Mouse (Mus musculus): ENCODE results near the gene Zbtb40. TPM values are rescaled to one million over a fixed set of nuclear protein-coding genes. Genes with fewer than 3 reads are reported as not detected.

The Zbtb40 gene
- polyA plus RNA-seq, 1 experiment from 2014 or later: 6.2 TPM

GRCm38 (mm10) chr4:136964990-136965421 lies 83.6 kb downstream of the Zbtb40 start:
- H3K4me3 ChIP-seq: no peak overlapping the region; the same call in 1 of the 2 replicates
- WGBS: 17% methylated on average over 15 of the region's 15 CpGs
- H3K9me3 ChIP-seq: no peaks in the 10 kb centered on the region
- 0 out of 2 replicates have a peak overlapping the region, but pooled peaks have one; percentile 58 for H3K27ac ChIP-seq
- no peak for DNase-seq (ENCODE audit: extremely low spot score, low spot score)
- no peaks in the 10 kb centered on the region for H3K36me3 ChIP-seq (replicated peaks)
- peaks cover 98% of the 10 kb centered on the region for H3K27me3 ChIP-seq (ENCODE audit: poor library complexity, severe bottlenecking)
- H3K4me1 ChIP-seq: peaks cover 97% of the 10 kb centered on the region

- WGBS: 72% methylated on average over 4 of the region's 4 CpGs
- peaks cover 72% of the 10 kb centered on the region for H3K4me1 ChIP-seq
Measured at GRCm38 (mm10) chr4:136962447-136962846, 86.2 kb downstream of the Zbtb40 start.

GRCm38 (mm10) chr4:136961642-136962285 lies 86.8 kb downstream of the Zbtb40 start:
- Histone ChIP-seq H3K27me3 (ENCODE audit: poor library complexity, severe bottlenecking) (peaks cover 98% of the 10 kb centered on the region), H3K4me1 (peaks cover 72% of the 10 kb centered on the region), H3K27ac (no peak overlapping the region), H3K4me3 (no peak overlapping the region), H3K9me3 (no peaks in the 10 kb centered on the region), H3K36me3 (replicated peaks) (no peaks in the 10 kb centered on the region)
- no peak for DNase-seq (ENCODE audit: extremely low spot score, low spot score)
- 60% methylated on average over 4 of the region's 4 CpGs for WGBS

More at GRCm38 (mm10) chr4:136962447-136962846, 86.2 kb downstream of the Zbtb40 start:
- Histone ChIP-seq H3K27me3 (ENCODE audit: poor library complexity, severe bottlenecking) (peaks cover 98% of the 10 kb centered on the region), H3K9me3 (no peaks in the 10 kb centered on the region), H3K4me3 (no peak overlapping the region), H3K36me3 (replicated peaks) (no peaks in the 10 kb centered on the region), H3K27ac (no peak overlapping the region)
- DNase-seq (ENCODE audit: extremely low spot score, low spot score): no peak

GRCm38 (mm10) chr4:136960581-136960980 lies 88.0 kb downstream of the Zbtb40 start:
- Histone ChIP-seq H3K9me3 (no peaks in the 10 kb centered on the region), H3K27me3 (ENCODE audit: poor library complexity, severe bottlenecking) (peaks cover 97% of the 10 kb centered on the region), H3K4me3 (no peak overlapping the region), H3K27ac (no peak overlapping the region), H3K36me3 (replicated peaks) (no peaks in the 10 kb centered on the region), H3K4me1 (peaks cover 70% of the 10 kb centered on the region)
- WGBS: 86% methylated on average over 9 of the region's 9 CpGs
- no peak for DNase-seq (ENCODE audit: extremely low spot score, low spot score)

- WGBS: 64% methylated on average over 3 of the region's 3 CpGs
- Histone ChIP-seq H3K27me3 (ENCODE audit: poor library complexity, severe bottlenecking) (peaks cover 97% of the 10 kb centered on the region), H3K27ac (no peak overlapping the region), H3K9me3 (no peaks in the 10 kb centered on the region), H3K4me1 (peaks cover 69% of the 10 kb centered on the region), H3K4me3 (no peak overlapping the region), H3K36me3 (replicated peaks) (no peaks in the 10 kb centered on the region)
- DNase-seq (ENCODE audit: extremely low spot score, low spot score): no peak
Measured at GRCm38 (mm10) chr4:136960068-136960467, 88.5 kb downstream of the Zbtb40 start.

GRCm38 (mm10) chr4:136956751-136957446 lies 91.7 kb downstream of the Zbtb40 start, which contains the start of gene Epha8:
Gene Epha8, minus strand, starts transcription at chr4:136956816.
- no peak for DNase-seq (ENCODE audit: extremely low spot score, low spot score)
- Histone ChIP-seq H3K4me3 (peak within 1 kb of the TSS; percentile 55), H3K27ac (peak within 1 kb of the TSS; percentile 51; the same call in 1 of the 2 replicates), H3K27me3 (ENCODE audit: poor library complexity, severe bottlenecking) (peaks cover 98% of the 10 kb centered on the region), H3K4me1 (peaks cover 47% of the 10 kb centered on the region), H3K36me3 (replicated peaks) (no peaks in the 10 kb centered on the region), H3K9me3 (no peaks in the 10 kb centered on the region)
- 3% methylated on average over 73 of the region's 75 CpGs for WGBS

GRCm38 (mm10) chr4:136954562-136954961 lies 94.0 kb downstream of the Zbtb40 start:
- no peak overlapping the region for H3K27ac ChIP-seq
- no peak for DNase-seq (ENCODE audit: extremely low spot score, low spot score)
- no peaks in the 10 kb centered on the region for H3K9me3 ChIP-seq
- no peak overlapping the region for H3K4me3 ChIP-seq
- H3K36me3 ChIP-seq (replicated peaks): no peaks in the 10 kb centered on the region
- 80% methylated on average over 6 of the region's 6 CpGs for WGBS
- H3K4me1 ChIP-seq: peaks cover 39% of the 10 kb centered on the region
- peaks cover 97% of the 10 kb centered on the region for H3K27me3 ChIP-seq (ENCODE audit: poor library complexity, severe bottlenecking)

- no peak for DNase-seq (ENCODE audit: extremely low spot score, low spot score)
- no peaks in the 10 kb centered on the region for H3K9me3 ChIP-seq
- peaks cover 91% of the 10 kb centered on the region for H3K27me3 ChIP-seq (ENCODE audit: poor library complexity, severe bottlenecking)
- WGBS: 46% methylated on average over 10 of the region's 10 CpGs
- peaks cover 35% of the 10 kb centered on the region for H3K4me1 ChIP-seq
- H3K4me3 ChIP-seq: no peak overlapping the region
- no peaks in the 10 kb centered on the region for H3K36me3 ChIP-seq (replicated peaks)
- H3K27ac ChIP-seq: no peak overlapping the region
Measured at GRCm38 (mm10) chr4:136949266-136949989, 99.2 kb downstream of the Zbtb40 start.

- DNase-seq (ENCODE audit: extremely low spot score, low spot score): no peak
- no peaks in the 10 kb centered on the region for H3K36me3 ChIP-seq (replicated peaks)
- 76% methylated on average over 17 of the region's 17 CpGs for WGBS
- H3K27ac ChIP-seq: no peak overlapping the region
- no peak overlapping the region for H3K4me3 ChIP-seq
- H3K9me3 ChIP-seq: no peaks in the 10 kb centered on the region
- H3K4me1 ChIP-seq: peaks cover 48% of the 10 kb centered on the region
- peaks cover 89% of the 10 kb centered on the region for H3K27me3 ChIP-seq (ENCODE audit: poor library complexity, severe bottlenecking)
Measured at GRCm38 (mm10) chr4:136945397-136945796, 103.2 kb downstream of the Zbtb40 start.

GRCm38 (mm10) chr4:136944558-136945350 lies 103.8 kb downstream of the Zbtb40 start:
- DNase-seq (ENCODE audit: extremely low spot score, low spot score): no peak
- peaks cover 41% of the 10 kb centered on the region for H3K4me1 ChIP-seq
- H3K9me3 ChIP-seq: no peaks in the 10 kb centered on the region
- 89% methylated on average over 11 of the region's 11 CpGs for WGBS
- no peak overlapping the region for H3K4me3 ChIP-seq
- H3K27me3 ChIP-seq (ENCODE audit: poor library complexity, severe bottlenecking): peaks cover 89% of the 10 kb centered on the region
- 0 out of 2 replicates have a peak overlapping the region, but pooled peaks have one; percentile 6 for H3K27ac ChIP-seq
- no peaks in the 10 kb centered on the region for H3K36me3 ChIP-seq (replicated peaks)

GRCm38 (mm10) chr4:136943175-136943574 lies 105.4 kb downstream of the Zbtb40 start:
- peaks cover 81% of the 10 kb centered on the region for H3K27me3 ChIP-seq (ENCODE audit: poor library complexity, severe bottlenecking)
- no peaks in the 10 kb centered on the region for H3K9me3 ChIP-seq
- no peak for DNase-seq (ENCODE audit: extremely low spot score, low spot score)
- WGBS: 27% methylated on average over 13 of the region's 13 CpGs
- peaks cover 30% of the 10 kb centered on the region for H3K4me1 ChIP-seq
- H3K27ac ChIP-seq: no peak overlapping the region
- H3K36me3 ChIP-seq (replicated peaks): no peaks in the 10 kb centered on the region
- H3K4me3 ChIP-seq: no peak overlapping the region

- peaks cover 77% of the 10 kb centered on the region for H3K27me3 ChIP-seq (ENCODE audit: poor library complexity, severe bottlenecking)
- 36% methylated on average over 18 of the region's 18 CpGs for WGBS
- H3K36me3 ChIP-seq (replicated peaks): no peaks in the 10 kb centered on the region
- H3K4me1 ChIP-seq: peaks cover 30% of the 10 kb centered on the region
- no peak overlapping the region for H3K4me3 ChIP-seq
- no peaks in the 10 kb centered on the region for H3K9me3 ChIP-seq
- no peak for DNase-seq (ENCODE audit: extremely low spot score, low spot score)
- no peak overlapping the region for H3K27ac ChIP-seq
Measured at GRCm38 (mm10) chr4:136942761-136943160, 105.8 kb downstream of the Zbtb40 start.

Data from forebrain, embryonic 10.5 days (tissue).